Mouse (Mus musculus) CD8-positive naive resting alpha-beta T cell, adult 57 days (primary cell): ENCODE results near the gene Fbxl4. TPM values are rescaled to one million over a fixed set of nuclear protein-coding genes. Genes with fewer than 3 reads are reported as not detected.

Experiments used
- total RNA-seq: library from RNA; stranded (reverse); gene quantifications from one replicate; pipeline ENCODE4 v1.2.4, GENCODE M21; 2023

The Fbxl4 gene
- total RNA-seq, result 10.8 TPM

DNA sequence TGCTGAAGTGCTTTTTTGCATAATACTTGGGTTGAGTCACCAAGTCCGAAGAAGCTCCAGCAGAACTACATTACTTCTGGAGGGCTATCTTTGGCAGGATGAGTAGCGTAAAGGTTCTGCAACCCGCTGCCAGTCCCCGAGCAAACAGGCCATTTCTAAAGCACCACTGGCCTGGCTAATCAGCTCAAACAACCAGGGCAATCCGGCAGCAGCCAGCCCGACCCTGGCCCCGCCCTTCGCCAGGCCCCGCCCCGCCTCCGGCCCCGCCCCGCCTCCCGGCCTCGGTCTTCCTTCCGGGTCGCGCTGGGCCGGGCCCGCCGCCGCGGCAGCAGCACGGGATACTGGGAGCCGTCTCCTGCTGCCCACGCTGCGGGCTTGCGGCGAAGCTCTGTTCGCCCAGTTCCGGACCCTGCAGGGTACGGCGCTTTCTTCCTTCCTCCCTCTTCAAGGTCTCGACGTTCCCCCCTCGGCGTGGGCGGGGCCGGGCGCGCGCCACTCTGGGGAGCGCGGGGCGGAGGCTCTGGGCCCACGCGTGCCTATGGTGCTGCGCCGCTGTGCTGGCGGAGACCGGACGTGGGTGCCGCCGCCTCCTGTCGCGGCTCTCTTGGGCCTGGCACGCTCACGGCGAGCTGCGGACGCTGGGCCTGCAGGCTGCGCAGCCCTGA, at the start of gene Fbxl4:
Gene Fbxl4, plus strand, starts transcription at position 278 of the 665 bp plus-strand sequence.

Other genes starting within 250 kb of the Fbxl4 start
- gene Pou3f2, start 130.8 kb downstream of the Fbxl4 start, total RNA-seq, result not detected